Mouse (Mus musculus) gastrocnemius, postnatal 14 days (tissue): ENCODE results near the gene Aco2. TPM values are rescaled to one million over a fixed set of nuclear protein-coding genes. Genes with fewer than 3 reads are reported as not detected.

Experiments used
- DNase-seq: peaks from one replicate; pipeline ENCODE4 v3.0.0; 2021; ENCODE audit warnings: mixed read lengths
- intact Hi-C: fragments of 180-260 bp; cut with DNase I; formaldehyde crosslinking; loops from one replicate; pipeline ENCODE4 v1.15.1; 2025; ENCODE audit warnings: low total_unique reads
- long read RNA-seq, 2 experiments: library from polyadenylated mRNA; stranded (forward); transcript quantifications; one replicate each; pipeline ENCODE4 v2.0.0; 2021
- total RNA-seq, 2 experiments: library from RNA; stranded (reverse); gene quantifications; 2 replicates each; pipeline ENCODE4 v1.2.3; 2021

Aco2 gene
- total RNA-seq, result 1,000 to 10,000 TPM in 1 of 2 experiments, 100 to 1,000 TPM in 1; 894 to 1,160 TPM
- long read RNA-seq, experiment 1, transcript Aco2-201 (18 exons, 2,918 nt), result major isoform, 2,010 of 2,314 reads
- long read RNA-seq, experiment 1, partial matches to known transcripts, result 244 of 2,314 reads
- long read RNA-seq, experiment 1, other reads (novel, unspliced or antisense), result 60 of 2,314 reads
- long read RNA-seq, experiment 2, transcript Aco2-201 (18 exons, 2,918 nt), result major isoform, 2,418 of 2,697 reads
- long read RNA-seq, experiment 2, partial matches to known transcripts, result 225 of 2,697 reads
- long read RNA-seq, experiment 2, other reads (novel, unspliced or antisense), result 53 of 2,697 reads

- peak; percentile 99 for DNase-seq
- intact Hi-C loops, result no loop called here
Observed at GRCm38 (mm10) chr15:81872262-81873136, at the start of gene Aco2. Aco2 (plus strand) TSS chr15:81872309.

GRCm38 (mm10) chr15:81822631-81823030 lies 49.5 kb upstream of the Aco2 start:
- intact Hi-C loops, result no loop called here
- DNase-seq, result no peak

GRCm38 (mm10) chr15:81824832-81825231 lies 47.3 kb upstream of the Aco2 start:
- DNase-seq, result no peak
- intact Hi-C loops, result no loop called here

GRCm38 (mm10) chr15:81828426-81829207 lies 43.5 kb upstream of the Aco2 start:
- intact Hi-C loops, result no loop called here
- no peak for DNase-seq

- intact Hi-C loops, result no loop called here
- no peak for DNase-seq
Observed at GRCm38 (mm10) chr15:81829208-81829580, 42.9 kb upstream of the Aco2 start.

GRCm38 (mm10) chr15:81830530-81830929 lies 41.6 kb upstream of the Aco2 start:
- intact Hi-C loops, result loop anchor here (5.0 kb wide), 2 partner anchors 72 to 87 kb away; no protein-coding TSS in a partner anchor
- DNase-seq, result no peak

GRCm38 (mm10) chr15:81831136-81831825 lies 40.8 kb upstream of the Aco2 start:
- peak; percentile 94 for DNase-seq
- intact Hi-C loops, result loop anchor here (5.0 kb wide), 2 partner anchors 71 to 86 kb away; no protein-coding TSS in a partner anchor

GRCm38 (mm10) chr15:81832219-81832618 lies 39.9 kb upstream of the Aco2 start:
- intact Hi-C loops, result loop anchor here (5.0 kb wide), 2 partner anchors 70 to 85 kb away; no protein-coding TSS in a partner anchor
- DNase-seq, result peak; percentile 23

- DNase-seq, result no peak
- intact Hi-C loops, result loop anchor here (5.0 kb wide), 2 partner anchors 69 to 84 kb away; no protein-coding TSS in a partner anchor
Observed at GRCm38 (mm10) chr15:81833481-81833880, 38.6 kb upstream of the Aco2 start.

- intact Hi-C loops, result loop anchor here (5.0 kb wide), 2 partner anchors 68 to 83 kb away; no protein-coding TSS in a partner anchor
- DNase-seq, result peak; percentile 72
Observed at GRCm38 (mm10) chr15:81834171-81834841, 37.8 kb upstream of the Aco2 start.

- intact Hi-C loops, result no loop called here
- no peak for DNase-seq
Observed at GRCm38 (mm10) chr15:81835007-81835880, 36.9 kb upstream of the Aco2 start.

- DNase-seq, result peak; percentile 95
- intact Hi-C loops, result no loop called here
Observed at GRCm38 (mm10) chr15:81836124-81836821, 35.8 kb upstream of the Aco2 start.

- intact Hi-C loops, result no loop called here
- DNase-seq, result no peak
Observed at GRCm38 (mm10) chr15:81836966-81837920, 34.9 kb upstream of the Aco2 start.

GRCm38 (mm10) chr15:81838554-81839235 lies 33.4 kb upstream of the Aco2 start:
- DNase-seq, result no peak

GRCm38 (mm10) chr15:81839634-81840033 lies 32.5 kb upstream of the Aco2 start:
- DNase-seq, result peak; percentile 85
- intact Hi-C loops, result no loop called here

More at GRCm38 (mm10) chr15:81838554-81839235, 33.4 kb upstream of the Aco2 start:
- intact Hi-C loops, result no loop called here
